Comparison of ENCODE assay signal across 18 mouse cellular contexts in genomic region chr3:109378278-109378677, GRCm38 (mm10). TPM values are rescaled to one million over a fixed set of nuclear protein-coding genes. Genes with fewer than 3 reads are reported as not detected.
DNase-seq lines count a peak whose midpoint lies in the region; ATAC-seq and TF ChIP-seq lines count a peak whose summit lies in the region.
"Had no signal": no experiment of that assay in that cellular context is flagged by ENCODE, and none has a peak within 500 bp of the region (broad histone marks: within the 10 kb centered on the region; RNA-seq: fewer than 3 reads in every experiment).

No protein-coding gene starts in this region.

- intact Hi-C loops in heart, adult 2 months (cut with DNase I), result no loop called here

- H3K4me3 ChIP-seq in heart, embryonic 12.5 days, result no peak overlapping the region
- no peak overlapping the region for H3K4me3 ChIP-seq in heart, adult 2 months
- H3K4me3 ChIP-seq in liver, embryonic 11.5 days (ENCODE audit: low read depth, low read length), result no peak overlapping the region
- H3K4me3 ChIP-seq in liver, embryonic 13.5 days (replicated peaks), result peak overlapping the region; percentile 8; the same call in 1 of the 2 replicates
- no peak overlapping the region for H3K4me3 ChIP-seq in liver, postnatal 0 days (ENCODE audit: low read depth, low read length)
- H3K4me3 ChIP-seq: embryonic facial prominence, embryonic 12.5 days; forebrain, embryonic 13.5 days; hindbrain, embryonic 10.5 days; intestine, embryonic 15.5 days had no signal

- H3K4me1 ChIP-seq in heart, embryonic 12.5 days (replicated peaks), result peaks cover 3% of the 10 kb centered on the region; the same call in 1 of the 2 replicates
- H3K4me1 ChIP-seq in heart, adult 2 months (ENCODE audit: control insufficient read depth, insufficient read depth, low read length), result no peaks in the 10 kb centered on the region
- H3K4me1 ChIP-seq in liver, embryonic 11.5 days (replicated peaks; ENCODE audit: control insufficient read depth, insufficient read depth, low read length), result peaks cover 9% of the 10 kb centered on the region
- H3K4me1 ChIP-seq in liver, embryonic 13.5 days (replicated peaks), result peaks cover 30% of the 10 kb centered on the region
- H3K4me1 ChIP-seq in liver, postnatal 0 days (ENCODE audit: insufficient read depth), result 0 out of 2 replicates have a peak, but pooled peaks cover 3% of the 10 kb centered on the region
- H3K4me1 ChIP-seq: embryonic facial prominence, embryonic 12.5 days; forebrain, embryonic 13.5 days; hindbrain, embryonic 10.5 days; intestine, embryonic 15.5 days had no signal

- 0 out of 2 replicates have a peak, but pooled peaks have one; percentile 11 for ATAC-seq in heart, embryonic 12.5 days (ENCODE audit: insufficient number of reproducible peaks, low FRiP score)
- no peak; the same call in 1 of the 2 replicates for ATAC-seq in liver, embryonic 11.5 days (replicated peaks; ENCODE audit: low FRiP score)
- ATAC-seq in liver, embryonic 13.5 days (ENCODE audit: low read depth), result peak; percentile 57
- ATAC-seq in liver, postnatal 0 days, result peak; percentile 17; the same call in 1 of the 2 replicates
- ATAC-seq: forebrain, embryonic 13.5 days; forebrain, postnatal 0 days; intestine, embryonic 15.5 days had no signal

- no peak for TF ChIP-seq POLR2A in heart, adult 2 months (IDR thresholded peaks at IDR 0.05; ENCODE audit: insufficient read depth, low read depth, low read length)

- no peaks in the 10 kb centered on the region for H3K79me2 ChIP-seq in heart, adult 2 months (replicated peaks; ENCODE audit: control insufficient read depth, insufficient read depth, low read length)

- no peaks in the 10 kb centered on the region for H3K27me3 ChIP-seq in heart, embryonic 12.5 days (replicated peaks)
- H3K27me3 ChIP-seq in heart, adult 2 months (ENCODE audit: control insufficient read depth, insufficient read depth, low read length), result no peaks in the 10 kb centered on the region
- H3K27me3 ChIP-seq in liver, embryonic 11.5 days (replicated peaks; ENCODE audit: control insufficient read depth, insufficient read depth, low read length), result no peaks in the 10 kb centered on the region
- no peaks in the 10 kb centered on the region for H3K27me3 ChIP-seq in liver, embryonic 13.5 days
- no peaks in the 10 kb centered on the region for H3K27me3 ChIP-seq in liver, postnatal 0 days (ENCODE audit: insufficient read depth, low read length)
- H3K27me3 ChIP-seq: embryonic facial prominence, embryonic 12.5 days; forebrain, embryonic 13.5 days; intestine, embryonic 15.5 days had no signal

- no peak for DNase-seq in heart, adult 2 months
- DNase-seq in liver, embryonic 11.5 days (ENCODE audit: low spot score), result no peak
- DNase-seq in liver, embryonic 13.5 days, result no peak
- DNase-seq in liver, postnatal 0 days, result no peak
- DNase-seq in kidney, adult 9 months, result no peak
- DNase-seq in ovary, postnatal 10 days (ENCODE audit: low spot score), result no peak
- DNase-seq: adrenal gland, postnatal 10 days; cerebellum, adult 11 months; cerebellum, adult 9-10 months; cerebellum, postnatal 25 days; forebrain, postnatal 0 days; gastrocnemius, postnatal 14 days had no signal

- H3K9ac ChIP-seq in heart, embryonic 12.5 days, result no peak overlapping the region
- no peak overlapping the region for H3K9ac ChIP-seq in heart, adult 2 months (ENCODE audit: low read depth, low read length)
- no peak overlapping the region for H3K9ac ChIP-seq in liver, embryonic 11.5 days (ENCODE audit: low read depth, low read length)
- H3K9ac ChIP-seq in liver, embryonic 13.5 days, result peak overlapping the region; percentile 42; the same call in 1 of the 2 replicates
- no peak overlapping the region for H3K9ac ChIP-seq in liver, postnatal 0 days (replicated peaks)
- H3K9ac ChIP-seq: embryonic facial prominence, embryonic 12.5 days; forebrain, embryonic 13.5 days; forebrain, postnatal 0 days; hindbrain, embryonic 14.5 days; intestine, embryonic 15.5 days had no signal

- TF ChIP-seq CTCF in heart, adult 2 months (IDR thresholded peaks at IDR 0.05), result no peak
- TF ChIP-seq CTCF in liver, postnatal 0 days (IDR thresholded peaks at IDR 0.05; ENCODE audit: low read depth), result no peak

- no peak overlapping the region for H3K27ac ChIP-seq in heart, embryonic 12.5 days (ENCODE audit: poor library complexity, severe bottlenecking)
- no peak overlapping the region for H3K27ac ChIP-seq in heart, adult 2 months
- H3K27ac ChIP-seq in liver, embryonic 11.5 days (ENCODE audit: low read depth, low read length), result peak overlapping the region; percentile 80
- peak overlapping the region; percentile 91 for H3K27ac ChIP-seq in liver, embryonic 13.5 days
- peak overlapping the region; percentile 60; the same call in 1 of the 2 replicates for H3K27ac ChIP-seq in liver, postnatal 0 days (ENCODE audit: low read depth)
- H3K27ac ChIP-seq: embryonic facial prominence, embryonic 12.5 days; forebrain, embryonic 13.5 days; hindbrain, embryonic 10.5 days; hindbrain, embryonic 14.5 days; intestine, embryonic 15.5 days had no signal

- 78% methylated on average over 4 of the region's 4 CpGs for WGBS in heart, embryonic 12.5 days
- 85% methylated on average over 4 of the region's 4 CpGs for WGBS in heart, adult 2 months
- 62% methylated on average over 4 of the region's 4 CpGs for WGBS in liver, embryonic 11.5 days
- 51% methylated on average over 4 of the region's 4 CpGs for WGBS in liver, embryonic 13.5 days (ENCODE audit: insufficient replicate concordance)
- WGBS in liver, postnatal 0 days (ENCODE audit: insufficient replicate concordance), result 60% methylated on average over 4 of the region's 4 CpGs

- H3K9me3 ChIP-seq in heart, embryonic 12.5 days (replicated peaks), result no peaks in the 10 kb centered on the region
- no peaks in the 10 kb centered on the region for H3K9me3 ChIP-seq in liver, embryonic 11.5 days (ENCODE audit: control insufficient read depth, low read length)
- H3K9me3 ChIP-seq in liver, embryonic 13.5 days (replicated peaks), result no peaks in the 10 kb centered on the region
- H3K9me3 ChIP-seq in liver, postnatal 0 days (ENCODE audit: low read length), result no peaks in the 10 kb centered on the region
- H3K9me3 ChIP-seq: embryonic facial prominence, embryonic 12.5 days; forebrain, embryonic 13.5 days; hindbrain, embryonic 10.5 days; intestine, embryonic 15.5 days had no signal

- no peak for TF ChIP-seq EP300 in heart, adult 2 months (IDR thresholded peaks at IDR 0.05; ENCODE audit: insufficient read depth, low read depth, low read length)
- no peak for TF ChIP-seq EP300 in liver, postnatal 0 days (IDR thresholded peaks at IDR 0.05; ENCODE audit: low read depth)

- no peaks in the 10 kb centered on the region for H3K36me3 ChIP-seq in heart, embryonic 12.5 days
- H3K36me3 ChIP-seq in heart, adult 2 months (ENCODE audit: control insufficient read depth, insufficient read depth, low read length), result no peaks in the 10 kb centered on the region
- no peaks in the 10 kb centered on the region for H3K36me3 ChIP-seq in liver, embryonic 11.5 days (ENCODE audit: control insufficient read depth, insufficient read depth, low read length)
- no peaks in the 10 kb centered on the region for H3K36me3 ChIP-seq in liver, embryonic 13.5 days
- no peaks in the 10 kb centered on the region for H3K36me3 ChIP-seq in liver, postnatal 0 days (replicated peaks; ENCODE audit: insufficient read depth, low read length)
- H3K36me3 ChIP-seq: embryonic facial prominence, embryonic 12.5 days; hindbrain, embryonic 10.5 days; intestine, embryonic 15.5 days had no signal

- no peak overlapping the region for H3K4me2 ChIP-seq in heart, embryonic 12.5 days
- H3K4me2 ChIP-seq in liver, embryonic 11.5 days, result peak overlapping the region; percentile 56
- peak overlapping the region; percentile 61 for H3K4me2 ChIP-seq in liver, embryonic 13.5 days
- peak overlapping the region; percentile 31 for H3K4me2 ChIP-seq in liver, postnatal 0 days (ENCODE audit: low read depth, low read length)
- H3K4me2 ChIP-seq: embryonic facial prominence, embryonic 12.5 days; forebrain, embryonic 13.5 days; hindbrain, embryonic 14.5 days; intestine, embryonic 15.5 days had no signal

RNA-seq across cellular contexts. Expression of gene Vav3, which starts 37.8 kb away (rescaled TPM):
- polyA plus RNA-seq in heart, embryonic 12.5 days (2016; fragmentation: Nextera tagmentation; extraction: Ambion mirVana), result 9.9 and 10.1 TPM in 2 replicates
- 1 to 10 TPM; 4.4 to 5.0 TPM for total RNA-seq in heart, adult 2 months (2021)
- polyA plus RNA-seq in heart, adult 2 months (2012; rRNA removed), result 1.7 and 3.5 TPM in 2 replicates
- polyA plus RNA-seq in liver, embryonic 11.5 days (2014; fragmentation: Nextera tagmentation; extraction: Ambion mirVana), result 5.8 and 7.0 TPM in 2 replicates
- 3.6 and 3.7 TPM in 2 replicates for polyA plus RNA-seq in liver, embryonic 13.5 days (2015; fragmentation: Nextera tagmentation; extraction: Ambion mirVana)
- 4.0 and 4.4 TPM in 2 replicates for polyA plus RNA-seq in liver, postnatal 0 days (2015; fragmentation: Nextera tagmentation; extraction: Ambion mirVana)

Comparison
In these comparisons a context has a peak if more than half of its experiments do, and no peak if none do; other contexts are left out.
1. H3K27ac ChIP-seq: peak in liver, embryonic 11.5 days (single experiment), liver, embryonic 13.5 days (single experiment) and liver, postnatal 0 days (single experiment); none in heart, embryonic 12.5 days (single experiment) and heart, adult 2 months (single experiment).